Mouse (Mus musculus): Measurements from ENCODE around the gene Aym1.
"Not testable (repeated sequence)": the region's sequence is repeated elsewhere in the genome, so short reads cannot be mapped to it uniquely, and the experiment has no call there.

- TF ChIP-seq EP300, CTCF (IDR thresholded peaks at IDR 0.05; ENCODE audit: low read depth): not testable (repeated sequence)
These were observed 10.4 kb upstream of the Aym1 start for GRCm38 (mm10) chr5:113346651-113347050.

Data from liver, postnatal 0 days (tissue).